Mouse (Mus musculus) ES-E14 (cell line): ENCODE data around the gene Man2a1. TPM values are rescaled to one million over a fixed set of nuclear protein-coding genes. Genes with fewer than 3 reads are reported as not detected.
A peak's percentile ranks its signal among the peaks of the same experiment; 100 is the strongest.

Source experiments
- DNase-seq: peaks from one replicate; pipeline ENCODE4 v3.0.0-alpha.2; 2013; ENCODE audit warnings: low read depth, low spot score
- H3K27ac ChIP-seq: 2 replicates; pipeline ENCODE4 v1.5.1; 2012; ENCODE audit warnings: low read depth, mild to moderate bottlenecking, low read length, moderate library complexity, mixed read lengths; ENCODE audit not compliant: poor library complexity, insufficient read depth, severe bottlenecking
- H3K36me3 ChIP-seq: 2 replicates; pipeline ENCODE4 v1.6.1; 2012; ENCODE audit warnings: mild to moderate bottlenecking, low read length, moderate library complexity, mixed read lengths; ENCODE audit not compliant: control insufficient read depth, poor library complexity, insufficient read depth, severe bottlenecking
- H3K4me1 ChIP-seq, 2 experiments: fragments of 150-350 bp in 1 of 2; sonication (generic) in 1 of 2; 2 replicates each; pipeline ENCODE4 v1.6.1; 2012; ENCODE audit warnings: low read length in 2 of 2, mild to moderate bottlenecking in 1 of 2, mixed read lengths in 1 of 2; ENCODE audit not compliant: control insufficient read depth in 2 of 2, insufficient read depth in 2 of 2, poor library complexity in 1 of 2
- H3K4me3 ChIP-seq, 2 experiments: fragments of 150-350 bp in 1 of 2; sonication (generic) in 1 of 2; 2 replicates each; pipeline ENCODE4 v1.5.1; 2012; ENCODE audit warnings: low read length in 2 of 2, low read depth in 1 of 2, mild to moderate bottlenecking in 1 of 2, mixed read lengths in 1 of 2; ENCODE audit not compliant: insufficient read depth in 1 of 2, poor library complexity in 1 of 2, severe bottlenecking in 1 of 2
- H3K9ac ChIP-seq: 2 replicates; pipeline ENCODE4 v1.6.1; 2012; ENCODE audit warnings: low read depth, mild to moderate bottlenecking, low read length, mixed read lengths; ENCODE audit not compliant: poor library complexity, insufficient read depth, severe bottlenecking
- H3K9me3 ChIP-seq: fragments of 150-350 bp; sonication (generic); 2 replicates; pipeline ENCODE4 v1.6.1; 2012; ENCODE audit warnings: low read depth, mild to moderate bottlenecking, low read length; ENCODE audit not compliant: control insufficient read depth, insufficient read depth
- CHD2 ChIP-seq: IDR thresholded peaks from 2 replicates; pipeline ENCODE4 v1.6.1; 2014; ENCODE audit warnings: mild to moderate bottlenecking, low read depth, low read length, inconsistent platforms
- HCFC1 ChIP-seq: IDR thresholded peaks from 2 replicates; pipeline ENCODE4 v1.6.1; 2012; ENCODE audit warnings: low read length, inconsistent platforms, borderline replicate concordance; ENCODE audit not compliant: insufficient read depth
- MAFK ChIP-seq: IDR thresholded peaks from 2 replicates; pipeline ENCODE4 v1.6.1; 2014; ENCODE audit warnings: mild to moderate bottlenecking, low read depth, low read length, inconsistent platforms; ENCODE audit not compliant: insufficient read depth
- ZC3H11A ChIP-seq: IDR thresholded peaks from 2 replicates; pipeline ENCODE4 v1.6.1; 2012; ENCODE audit warnings: low read depth, mild to moderate bottlenecking, inconsistent platforms, low read length, borderline replicate concordance
- ZNF384 ChIP-seq: IDR thresholded peaks from 2 replicates; pipeline ENCODE4 v1.6.1; 2012; ENCODE audit warnings: low read depth, low read length, inconsistent platforms
- in situ Hi-C, 2 experiments: fragments of 600-800 bp; cut with MboI; formaldehyde crosslinking; loops; one replicate each; pipeline ENCODE4 v1.15.1; 2025; ENCODE audit warnings: low sequenced_read_pairs in 2 of 2, inconsistent platforms in 1 of 2; ENCODE audit not compliant: unreplicated experiment in 2 of 2
- total RNA-seq: library from RNA; depleted of rRNA; stranded (reverse); fragments of 300-350 nt; gene quantifications from 2 replicates; pipeline ENCODE4 v1.2.3, GENCODE M21; 2012

The Man2a1 gene
- total RNA-seq, 1 experiment, result 42.7 TPM

- Histone ChIP-seq H3K4me3 (peak overlapping the region in 1 of 2 experiments; percentile 16; a peak in 1 of 4 replicates), H3K9me3 (no peaks in the 10 kb centered on the region), H3K9ac (no peak overlapping the region), H3K4me1 (no peaks in the 10 kb centered on the region), H3K36me3 (no peaks in the 10 kb centered on the region), H3K27ac (no peak overlapping the region)
- no peak for DNase-seq
- in situ Hi-C loops, result no loop called here
- TF ChIP-seq MAFK (no peak), CHD2 (no peak), ZC3H11A (no peak)
These were observed 178.2 kb downstream of the Man2a1 start for GRCm38 (mm10) chr17:64778756-64779155.

DNA sequence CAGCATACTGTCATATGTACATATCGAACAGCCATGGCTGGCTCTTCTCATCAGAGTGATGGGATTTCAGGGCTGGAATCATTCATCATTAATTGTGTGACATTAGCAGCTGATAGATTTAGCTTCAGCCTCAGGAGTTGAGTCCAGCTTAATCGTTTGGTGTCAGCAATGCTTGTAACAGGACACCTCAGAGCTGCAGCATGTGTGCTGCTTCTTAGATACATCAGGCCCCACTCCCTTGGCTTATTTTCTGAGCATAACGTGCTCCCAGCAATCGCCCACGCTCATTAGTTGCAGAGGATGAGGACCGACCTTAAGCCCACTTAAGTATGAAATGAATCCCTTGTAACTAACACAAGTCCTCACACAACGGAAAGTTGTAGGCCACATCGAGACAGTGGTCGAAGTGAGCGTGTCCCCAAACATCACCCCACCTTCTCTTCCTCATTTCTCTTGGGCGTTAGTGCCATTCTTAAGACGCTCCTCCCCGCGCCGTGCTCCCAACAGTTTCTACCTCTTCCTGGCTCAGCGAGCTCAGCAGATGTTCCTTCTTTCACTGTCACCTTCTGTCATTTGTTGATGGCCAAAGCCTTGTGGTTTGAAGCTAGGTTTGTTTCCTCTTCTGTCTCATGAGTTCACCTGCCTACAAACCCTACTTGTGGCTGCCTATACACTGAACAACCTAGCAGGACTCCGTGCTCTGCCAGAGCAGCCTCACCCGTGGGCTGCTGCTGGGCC is 180.4 kb downstream of the Man2a1 start:
- Histone ChIP-seq H3K27ac (no peak overlapping the region), H3K4me1 (no peaks in the 10 kb centered on the region), H3K36me3 (no peaks in the 10 kb centered on the region), H3K9me3 (no peaks in the 10 kb centered on the region), H3K9ac (no peak overlapping the region), H3K4me3 (no peak overlapping the region)
- in situ Hi-C loops, result no loop called here
- TF ChIP-seq MAFK (no peak), CHD2 (no peak), ZNF384 (no peak), HCFC1 (no peak), ZC3H11A (no peak)
- no peak for DNase-seq

DNA sequence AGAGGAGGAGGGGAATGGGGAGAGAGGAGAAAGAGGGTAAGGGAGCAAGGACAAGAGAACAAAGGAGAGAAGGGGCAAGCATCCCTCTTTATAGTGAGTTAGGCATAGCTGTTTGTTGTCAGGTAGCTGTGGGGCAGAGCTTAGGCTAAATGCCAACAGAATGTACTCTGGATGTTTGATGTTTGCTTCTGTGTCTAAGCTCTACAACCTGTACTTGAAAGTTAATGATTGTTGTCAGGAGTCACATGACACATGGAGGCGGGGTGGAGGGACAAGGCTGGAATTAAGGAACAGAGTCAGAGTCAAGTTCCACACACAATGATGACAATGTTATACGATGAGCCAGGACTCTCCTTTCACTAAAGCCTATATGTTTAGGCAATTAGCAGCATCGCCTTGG is 181.8 kb downstream of the Man2a1 start:
- H3K4me3 ChIP-seq, result no peak overlapping the region
- TF ChIP-seq MAFK, result no peak
- no peak for TF ChIP-seq ZC3H11A
- no peak for TF ChIP-seq ZNF384
- no peak for TF ChIP-seq HCFC1
- no peak for TF ChIP-seq CHD2
- H3K27ac ChIP-seq, result no peak overlapping the region
- H3K9ac ChIP-seq, result no peak overlapping the region
- no peak for DNase-seq
- H3K36me3 ChIP-seq, result no peaks in the 10 kb centered on the region
- no peaks in the 10 kb centered on the region for H3K4me1 ChIP-seq
- H3K9me3 ChIP-seq, result no peaks in the 10 kb centered on the region
- in situ Hi-C loops, result no loop called here

DNA sequence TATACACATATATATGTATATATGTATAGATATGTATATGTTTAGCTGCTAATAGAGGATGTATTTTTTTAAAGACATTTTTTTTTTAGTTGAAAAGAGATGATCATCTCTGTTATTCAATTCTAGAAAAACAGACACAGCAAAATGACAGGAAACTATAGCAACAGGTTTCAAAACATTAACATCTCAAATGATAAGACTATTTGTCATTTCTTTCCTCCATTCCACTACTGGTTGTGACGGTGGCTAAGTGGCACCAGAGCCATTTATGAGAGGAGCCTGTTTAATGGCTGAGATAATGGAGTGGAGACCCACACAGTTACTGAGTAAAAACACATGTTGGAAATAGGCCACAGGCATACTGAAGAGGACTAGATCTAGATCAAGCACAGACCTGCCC is 185.4 kb downstream of the Man2a1 start:
- no peaks in the 10 kb centered on the region for H3K36me3 ChIP-seq
- no peak overlapping the region for H3K27ac ChIP-seq
- no peaks in the 10 kb centered on the region for H3K4me1 ChIP-seq
- H3K4me3 ChIP-seq, result no peak overlapping the region
- no peaks in the 10 kb centered on the region for H3K9me3 ChIP-seq
- no peak overlapping the region for H3K9ac ChIP-seq
- no peak for DNase-seq
- TF ChIP-seq HCFC1, result no peak
- TF ChIP-seq ZC3H11A, result no peak
- TF ChIP-seq CHD2, result no peak
- in situ Hi-C loops, result no loop called here

GRCm38 (mm10) chr17:64788301-64788700 is 187.8 kb downstream of the Man2a1 start:
- Histone ChIP-seq H3K9ac (no peak overlapping the region), H3K36me3 (no peaks in the 10 kb centered on the region), H3K9me3 (no peaks in the 10 kb centered on the region), H3K4me3 (no peak overlapping the region), H3K4me1 (no peaks in the 10 kb centered on the region), H3K27ac (no peak overlapping the region)
- in situ Hi-C loops, result no loop called here
- DNase-seq, result no peak
- no peak for TF ChIP-seq MAFK
- no peak for TF ChIP-seq CHD2
- TF ChIP-seq ZNF384, result no peak
- no peak for TF ChIP-seq HCFC1
- no peak for TF ChIP-seq ZC3H11A
